Mouse (Mus musculus) MN1 (cell line): ENCODE results near the gene Tmem213.

Experiments used
- DNase-seq: peaks from one replicate; pipeline ENCODE4 v3.0.0-alpha.2; 2016; ENCODE audit warnings: low spot score

The Tmem213 gene

DNA sequence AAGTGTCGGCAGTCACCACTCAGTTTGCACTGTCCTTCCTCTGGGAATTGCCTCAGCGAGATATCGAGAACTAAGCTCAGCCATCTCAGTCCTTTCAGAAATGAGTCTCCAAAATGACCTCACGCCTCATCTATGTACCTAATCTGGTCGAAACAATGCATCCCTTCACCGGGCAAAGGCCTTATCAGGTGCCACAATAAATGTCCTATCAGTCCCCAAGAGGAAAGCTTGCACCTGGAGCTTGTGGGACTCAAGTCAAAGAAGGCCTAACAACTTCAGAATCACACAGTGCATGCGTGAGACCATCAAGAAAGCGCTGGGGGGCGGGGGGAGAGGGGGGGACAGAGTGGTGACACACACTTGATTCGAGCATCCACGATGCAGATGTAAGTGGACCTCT, 43.2 kb downstream of the Tmem213 start:
- DNase-seq = no peak

DNA sequence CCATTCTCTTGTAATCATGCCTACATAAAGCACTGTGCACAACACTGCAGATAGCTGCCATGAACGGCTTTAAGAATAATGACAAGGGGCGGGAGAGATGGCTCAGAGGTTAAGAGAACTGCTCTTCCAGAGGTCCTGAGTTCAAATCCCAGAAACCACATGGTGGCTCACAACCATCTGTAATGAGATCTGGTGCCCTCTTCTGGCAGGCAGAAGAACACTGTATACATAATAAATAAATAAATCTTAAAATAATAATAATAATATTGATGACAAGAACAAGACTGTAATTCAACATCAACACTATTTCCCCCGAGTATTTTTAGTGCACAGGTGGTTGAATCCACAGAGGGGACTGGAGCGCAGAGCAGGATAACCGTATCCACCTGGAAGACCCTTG, 47.1 kb downstream of the Tmem213 start:
- no peak for DNase-seq

DNA sequence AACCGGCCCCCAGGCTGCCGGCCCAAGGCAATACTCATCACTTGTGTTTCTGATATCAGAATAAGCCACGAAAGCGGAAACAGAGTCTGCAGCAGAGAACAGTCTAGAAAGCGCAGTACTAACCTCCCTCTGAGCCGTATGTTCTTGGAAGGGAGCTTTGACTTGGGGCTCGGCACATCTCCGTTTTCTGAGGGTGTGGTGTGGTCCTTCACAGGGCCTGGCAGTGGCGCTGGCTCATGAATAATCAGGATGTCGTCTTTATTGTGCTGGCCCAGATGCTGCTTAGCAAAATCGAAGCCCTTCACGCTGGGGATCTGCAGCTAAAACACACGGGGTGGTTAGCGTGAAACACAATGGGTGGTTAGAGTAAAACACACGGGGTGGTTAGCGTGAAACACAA, 48.9 kb downstream of the Tmem213 start:
- no peak for DNase-seq

DNA sequence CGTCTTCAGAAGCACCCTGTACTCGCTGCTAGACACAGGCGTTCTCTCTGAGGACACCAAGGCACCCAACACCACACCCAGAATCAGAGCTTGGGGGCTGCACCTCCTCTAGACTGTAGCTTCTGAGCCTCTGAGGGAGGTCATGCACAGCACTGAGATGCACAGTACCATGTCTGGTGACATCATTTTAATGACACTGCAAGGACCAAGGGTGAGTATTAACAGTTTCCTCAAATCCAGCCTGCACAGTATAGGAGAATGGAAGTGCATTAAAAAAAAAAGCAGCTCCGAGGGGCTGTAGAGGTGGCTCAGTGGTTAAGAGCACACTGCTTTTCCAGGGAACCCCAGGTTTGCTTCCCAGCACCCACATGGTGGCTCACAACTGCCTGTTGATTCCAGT, 50.5 kb downstream of the Tmem213 start:
- no peak for DNase-seq

DNA sequence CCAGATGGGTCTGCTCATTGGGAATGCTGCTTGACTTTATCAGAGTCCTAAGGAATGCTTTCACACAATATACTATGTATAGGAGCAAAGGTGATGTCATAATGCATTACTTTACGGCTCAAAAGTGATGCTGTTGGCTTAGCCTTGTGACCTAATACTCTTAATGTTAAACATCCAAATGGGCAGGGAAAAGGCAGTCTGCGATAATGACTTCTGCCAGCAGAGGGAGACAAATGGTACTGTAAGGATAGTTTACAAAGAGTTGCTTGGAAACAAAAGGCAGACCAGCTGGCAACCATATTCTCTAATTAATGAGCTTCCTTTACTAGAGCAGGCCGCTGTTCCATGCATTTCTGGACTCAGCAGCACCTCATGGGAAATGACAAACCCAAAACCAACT, 51.0 kb downstream of the Tmem213 start:
- peak; percentile 92 for DNase-seq

DNA sequence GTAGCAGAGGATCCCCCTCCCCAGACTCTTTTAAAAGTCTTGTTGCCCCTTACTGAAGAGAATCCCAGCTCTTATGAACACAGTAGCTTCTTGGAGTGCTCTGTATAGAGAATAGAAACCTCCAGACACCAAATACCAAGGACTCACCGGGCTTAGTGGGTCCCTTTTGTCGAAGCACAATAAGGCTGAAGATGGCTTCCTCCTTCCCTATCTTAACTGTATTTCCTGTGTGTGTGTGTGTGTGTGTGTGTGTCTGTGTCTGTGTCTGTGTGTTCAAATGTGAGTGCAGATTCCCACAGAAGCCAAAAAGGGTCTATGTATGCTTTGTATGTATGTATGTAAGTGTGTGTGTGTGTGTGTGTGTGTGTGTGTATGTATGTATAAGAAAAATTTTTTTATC, 51.5 kb downstream of the Tmem213 start:
- DNase-seq = no peak

DNA sequence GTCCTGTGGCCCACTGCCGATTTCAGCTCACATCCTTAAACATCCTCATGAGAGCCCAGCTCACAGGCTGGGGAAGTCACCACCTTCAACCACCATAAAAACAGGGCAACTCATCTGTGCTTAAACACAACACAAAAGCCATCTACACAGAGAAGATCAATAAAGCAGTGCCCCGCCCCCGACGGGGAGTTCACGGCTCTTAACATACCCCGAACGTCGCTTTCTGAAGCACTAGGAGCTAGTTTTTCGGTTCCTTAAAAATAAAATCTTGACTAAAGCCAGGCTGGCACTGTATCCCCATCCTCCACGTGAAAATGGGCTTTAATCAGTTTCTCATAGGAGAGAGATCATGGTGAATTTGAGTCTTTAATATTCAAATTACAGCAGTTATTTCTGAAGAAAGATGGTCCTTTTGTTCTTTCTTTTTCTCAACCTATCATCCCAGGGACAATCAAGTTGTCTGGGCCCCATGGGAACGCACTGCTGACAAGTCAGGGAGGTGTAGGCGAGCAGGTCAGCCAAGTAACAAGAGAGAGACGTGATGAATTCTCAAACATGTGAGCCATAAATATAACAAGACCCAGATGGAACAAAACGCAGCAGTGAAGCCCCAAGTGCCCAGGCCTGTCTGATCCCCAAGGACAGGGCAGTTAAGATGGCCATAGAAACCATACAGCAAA, 53.9 kb downstream of the Tmem213 start:
- no peak for DNase-seq

DNA sequence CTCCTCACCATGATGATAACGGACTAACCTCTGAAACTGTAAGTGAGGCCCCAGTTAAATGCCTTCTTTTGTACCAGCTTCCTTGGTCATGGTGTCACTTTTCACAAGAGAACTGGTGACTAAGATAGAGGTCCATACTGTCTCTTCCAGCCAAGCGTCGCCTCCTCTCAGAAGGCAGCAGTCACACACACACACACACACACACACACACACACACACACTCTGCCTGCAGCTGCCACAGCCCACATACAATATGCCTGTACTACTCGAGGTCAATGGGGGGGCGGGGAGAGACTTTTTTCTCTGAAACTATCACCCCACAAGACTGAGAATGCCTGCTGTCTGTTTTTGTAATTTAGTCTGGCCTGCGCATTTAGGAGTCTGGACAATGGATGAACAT, 55.6 kb downstream of the Tmem213 start:
- no peak for DNase-seq

DNA sequence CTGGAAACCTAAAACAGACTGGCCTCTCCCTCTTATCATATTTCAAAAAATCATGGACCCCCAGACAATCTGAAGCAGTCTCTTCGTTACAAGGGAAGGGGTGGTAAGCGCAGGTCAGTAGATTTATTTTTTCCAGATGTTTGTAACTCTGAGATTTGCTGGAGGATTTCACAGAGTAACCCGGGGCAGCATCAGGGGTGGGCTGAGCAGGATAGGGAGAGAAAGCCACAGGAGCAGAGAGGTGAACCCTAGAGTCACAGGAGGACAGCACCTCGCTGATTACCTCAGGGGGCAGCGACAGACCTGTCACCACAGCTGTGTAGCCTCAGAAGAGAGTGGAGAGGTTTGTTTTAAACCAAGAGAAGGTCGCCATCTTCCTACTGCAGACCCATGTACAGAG, 56.3 kb downstream of the Tmem213 start:
- DNase-seq = no peak
